Mouse (Mus musculus) olfactory bulb, adult 2 months (tissue): Measurements from ENCODE around the gene Hist2h3c2.

Source experiments
- CTCF ChIP-seq: fragments of 200-500 bp; IDR thresholded peaks from 2 replicates; pipeline ENCODE4 v1.5.1; 2012; ENCODE audit warnings: low read depth, mild to moderate bottlenecking, low read length, moderate library complexity; ENCODE audit not compliant: insufficient read depth
- POLR2A ChIP-seq: fragments of 200-500 bp; IDR thresholded peaks from 2 replicates; pipeline ENCODE4 v1.6.1; 2012; ENCODE audit warnings: mild to moderate bottlenecking, low read depth, low read length, moderate library complexity; ENCODE audit not compliant: insufficient read depth

GRCm38 (mm10) chr3:96248141-96249033, 9.5 kb upstream of the Hist2h3c2 start:
- TF ChIP-seq CTCF (no peak), POLR2A (no peak)
